Mouse (Mus musculus): ENCODE results near the gene Itgb1bp2. TPM values are rescaled to one million over a fixed set of nuclear protein-coding genes. Genes with fewer than 3 reads are reported as not detected.

The Itgb1bp2 gene
- polyA plus RNA-seq, 1 experiment from 2014 or later: 1.1 TPM

Other genes starting within 250 kb of the Itgb1bp2 start
- 45.8 and 54.4 TPM in 2 replicates for gene Snx12, start 226.5 kb upstream of the Itgb1bp2 start, polyA plus RNA-seq (2014; fragmentation: Nextera tagmentation; extraction: Ambion mirVana)
- gene Foxo4, start 194.6 kb upstream of the Itgb1bp2 start, polyA plus RNA-seq (2014; fragmentation: Nextera tagmentation; extraction: Ambion mirVana): 1.0 and 1.2 TPM in 2 replicates
- gene Gm614, start 185.1 kb upstream of the Itgb1bp2 start, polyA plus RNA-seq (2014; fragmentation: Nextera tagmentation; extraction: Ambion mirVana): not detected in 2 replicates
- 6.2 and 6.5 TPM in 2 replicates for gene Il2rg, start 180.8 kb upstream of the Itgb1bp2 start, polyA plus RNA-seq (2014; fragmentation: Nextera tagmentation; extraction: Ambion mirVana)
- gene Gm20489, start 180.1 kb upstream of the Itgb1bp2 start, polyA plus RNA-seq (2014; fragmentation: Nextera tagmentation; extraction: Ambion mirVana): not detected in 2 replicates
- 24.7 and 25.0 TPM in 2 replicates for gene Med12, start 175.1 kb upstream of the Itgb1bp2 start, polyA plus RNA-seq (2014; fragmentation: Nextera tagmentation; extraction: Ambion mirVana)
- gene Nlgn3, start 149.9 kb upstream of the Itgb1bp2 start, polyA plus RNA-seq (2014; fragmentation: Nextera tagmentation; extraction: Ambion mirVana): 55.3 and 75.0 TPM in 2 replicates
- gene Gjb1, start 72.7 kb upstream of the Itgb1bp2 start, polyA plus RNA-seq (2014; fragmentation: Nextera tagmentation; extraction: Ambion mirVana): 0.25 and 0.37 TPM in 2 replicates
- 44.4 and 53.4 TPM in 2 replicates for gene Zmym3, start 28.2 kb upstream of the Itgb1bp2 start, polyA plus RNA-seq (2014; fragmentation: Nextera tagmentation; extraction: Ambion mirVana)
- 433 and 489 TPM in 2 replicates for gene Nono, start 19.8 kb upstream of the Itgb1bp2 start, polyA plus RNA-seq (2014; fragmentation: Nextera tagmentation; extraction: Ambion mirVana)
- 13.7 and 16.6 TPM in 2 replicates for gene Taf1, start 83.6 kb downstream of the Itgb1bp2 start, polyA plus RNA-seq (2014; fragmentation: Nextera tagmentation; extraction: Ambion mirVana)
- gene Ogt, start 191.0 kb downstream of the Itgb1bp2 start, polyA plus RNA-seq (2014; fragmentation: Nextera tagmentation; extraction: Ambion mirVana): 204 and 254 TPM in 2 replicates

Data from forebrain, embryonic 14.5 days (tissue).